Mouse (Mus musculus): ENCODE measurements around the gene Sfr1. TPM values are rescaled to one million over a fixed set of nuclear protein-coding genes. Genes with fewer than 3 reads are reported as not detected.

Gene Sfr1
- polyA plus RNA-seq, 1 experiment from 2014 or later = 230 TPM

DNA sequence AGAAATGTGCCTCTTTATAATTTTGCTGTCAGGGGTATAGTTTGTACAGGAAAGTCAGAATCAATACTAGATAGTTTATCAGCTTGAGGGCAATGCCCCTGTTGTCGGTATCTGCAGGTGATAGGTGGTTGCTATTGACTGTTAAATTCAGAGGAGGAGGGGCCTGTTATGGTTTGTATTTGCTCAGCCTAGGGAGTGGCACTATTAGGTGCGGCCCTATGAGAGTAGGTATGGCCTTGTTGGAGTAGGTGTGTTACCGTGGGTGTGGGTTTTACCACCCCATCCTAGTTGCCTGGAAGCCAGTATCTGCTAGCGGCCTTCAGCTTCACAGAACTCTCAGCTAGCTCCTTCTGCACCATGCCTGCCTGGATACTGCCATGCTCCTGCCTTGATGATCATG lies 22.4 kb downstream of the Sfr1 start:
- Histone ChIP-seq H3K27me3 (no peaks in the 10 kb centered on the region), H3K4me3 (no peak overlapping the region), H3K36me3 (no peaks in the 10 kb centered on the region), H3K4me2 (no peak overlapping the region), H3K27ac (no peak overlapping the region), H3K9me3 (no peaks in the 10 kb centered on the region), H3K4me1 (no peaks in the 10 kb centered on the region), H3K9ac (no peak overlapping the region)
- 76% methylated on average over 4 of the region's 4 CpGs for WGBS
- ATAC-seq (ENCODE audit: borderline replicate concordance, extremely low read depth, low FRiP score, low TSS enrichment) = no peak

DNA sequence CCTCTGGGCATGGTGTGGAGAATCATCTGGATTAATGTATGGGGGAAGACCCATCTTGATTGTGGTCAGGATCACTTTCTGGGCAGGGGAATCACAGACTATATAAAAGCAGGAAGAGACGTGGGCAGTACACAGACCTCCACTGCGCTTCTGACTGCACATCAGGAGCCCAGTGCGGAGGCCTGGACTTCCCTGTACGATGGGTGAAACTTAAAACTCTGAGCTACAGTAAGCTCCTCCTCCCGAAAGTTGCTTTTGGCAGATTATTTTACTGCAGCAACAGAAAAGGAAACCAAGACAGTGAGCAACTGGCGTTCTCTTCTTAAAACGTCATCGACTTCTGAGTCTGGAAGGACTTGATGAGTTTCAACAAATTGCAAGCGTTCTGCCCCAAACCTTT lies 23.4 kb downstream of the Sfr1 start:
- Histone ChIP-seq H3K9me3 (no peaks in the 10 kb centered on the region), H3K36me3 (no peaks in the 10 kb centered on the region), H3K4me2 (no peak overlapping the region), H3K9ac (no peak overlapping the region), H3K27ac (no peak overlapping the region), H3K27me3 (no peaks in the 10 kb centered on the region), H3K4me1 (no peaks in the 10 kb centered on the region), H3K4me3 (no peak overlapping the region)
- WGBS = 81% methylated on average over 9 of the region's 9 CpGs
- ATAC-seq (ENCODE audit: borderline replicate concordance, extremely low read depth, low FRiP score, low TSS enrichment) = no peak

DNA sequence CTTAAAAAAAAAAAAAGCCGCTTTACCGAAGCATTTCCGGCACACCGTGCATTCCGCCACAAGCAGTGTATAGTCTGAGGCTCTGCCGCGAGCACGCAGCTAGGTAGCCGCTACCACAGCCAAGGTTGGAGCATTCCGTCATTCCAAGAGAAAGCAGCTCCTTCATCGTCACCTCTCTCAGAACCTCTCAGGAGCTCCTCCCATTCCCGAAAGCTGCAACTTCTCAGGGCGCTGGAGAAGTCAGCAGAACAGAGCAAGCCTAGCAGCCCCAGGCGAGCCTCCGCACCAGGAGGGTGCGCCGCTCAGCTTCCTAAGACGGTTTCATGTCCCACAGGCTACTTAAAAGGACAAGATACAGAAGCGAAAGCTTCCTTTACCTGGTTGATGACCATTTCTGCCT lies 24.1 kb downstream of the Sfr1 start:
- WGBS = 55% methylated on average over 19 of the region's 19 CpGs
- H3K4me2 ChIP-seq = peak overlapping the region; percentile 40
- H3K9ac ChIP-seq = no peak overlapping the region
- H3K9me3 ChIP-seq = no peaks in the 10 kb centered on the region
- H3K27me3 ChIP-seq = no peaks in the 10 kb centered on the region
- no peak overlapping the region for H3K27ac ChIP-seq
- peak overlapping the region; percentile 11; the same call in 1 of the 2 replicates for H3K4me3 ChIP-seq
- no peaks in the 10 kb centered on the region for H3K4me1 ChIP-seq
- ATAC-seq (ENCODE audit: borderline replicate concordance, extremely low read depth, low FRiP score, low TSS enrichment) = peak; percentile 11; the same call in 1 of the 2 replicates
- H3K36me3 ChIP-seq = no peaks in the 10 kb centered on the region

DNA sequence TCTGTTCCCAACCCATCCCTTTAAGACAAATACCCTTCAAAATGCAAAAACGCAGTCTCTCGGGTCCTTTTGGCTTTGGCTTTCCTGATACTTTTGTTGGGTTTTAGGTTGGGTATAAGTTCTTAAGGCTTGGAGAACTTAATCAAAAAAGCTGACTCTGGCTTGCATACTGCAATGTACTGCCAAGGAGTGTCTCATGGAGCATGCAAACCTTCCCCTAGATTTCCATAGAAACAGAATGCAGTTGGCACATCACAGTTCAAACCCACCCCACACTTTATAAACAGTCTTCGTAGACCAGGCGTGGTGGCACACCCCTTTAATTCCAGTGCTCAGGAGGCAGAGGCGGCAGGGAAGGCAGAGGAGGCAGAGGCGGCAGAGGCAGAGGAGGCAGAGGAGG lies 46.4 kb downstream of the Sfr1 start:
- no peak for ATAC-seq (ENCODE audit: borderline replicate concordance, extremely low read depth, low FRiP score, low TSS enrichment)
- no peak overlapping the region for H3K27ac ChIP-seq
- H3K4me1 ChIP-seq = no peaks in the 10 kb centered on the region
- H3K4me2 ChIP-seq = no peak overlapping the region
- 60% methylated on average over 6 of the region's 6 CpGs for WGBS
- no peak overlapping the region for H3K9ac ChIP-seq
- H3K27me3 ChIP-seq = no peaks in the 10 kb centered on the region
- no peaks in the 10 kb centered on the region for H3K9me3 ChIP-seq
- H3K4me3 ChIP-seq = no peak overlapping the region
- no peaks in the 10 kb centered on the region for H3K36me3 ChIP-seq

DNA sequence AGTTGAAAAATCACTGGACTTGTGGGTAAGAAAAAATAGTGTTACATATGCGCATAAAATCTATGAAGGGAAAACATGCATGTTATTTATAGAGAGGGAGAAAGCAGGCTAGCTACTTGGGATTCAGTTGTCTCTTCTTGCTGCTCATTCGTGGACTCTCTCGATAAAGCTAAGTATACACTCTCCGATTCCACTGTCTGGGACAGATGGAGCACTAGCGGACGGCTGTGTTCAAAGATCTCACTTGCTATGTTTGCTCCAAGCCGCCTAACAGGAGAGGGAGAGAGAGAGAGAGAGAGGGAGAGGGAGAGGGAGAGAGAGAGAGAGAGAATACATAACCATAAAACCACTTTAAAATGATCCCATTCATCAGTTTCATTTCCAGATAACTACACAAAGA lies 48.7 kb downstream of the Sfr1 start:
- Histone ChIP-seq H3K9me3 (no peaks in the 10 kb centered on the region), H3K4me3 (no peak overlapping the region), H3K9ac (no peak overlapping the region), H3K4me1 (no peaks in the 10 kb centered on the region), H3K27ac (no peak overlapping the region), H3K36me3 (no peaks in the 10 kb centered on the region), H3K4me2 (no peak overlapping the region), H3K27me3 (no peaks in the 10 kb centered on the region)
- ATAC-seq (ENCODE audit: borderline replicate concordance, extremely low read depth, low FRiP score, low TSS enrichment) = no peak
- WGBS = 82% methylated on average over 7 of the region's 7 CpGs

DNA sequence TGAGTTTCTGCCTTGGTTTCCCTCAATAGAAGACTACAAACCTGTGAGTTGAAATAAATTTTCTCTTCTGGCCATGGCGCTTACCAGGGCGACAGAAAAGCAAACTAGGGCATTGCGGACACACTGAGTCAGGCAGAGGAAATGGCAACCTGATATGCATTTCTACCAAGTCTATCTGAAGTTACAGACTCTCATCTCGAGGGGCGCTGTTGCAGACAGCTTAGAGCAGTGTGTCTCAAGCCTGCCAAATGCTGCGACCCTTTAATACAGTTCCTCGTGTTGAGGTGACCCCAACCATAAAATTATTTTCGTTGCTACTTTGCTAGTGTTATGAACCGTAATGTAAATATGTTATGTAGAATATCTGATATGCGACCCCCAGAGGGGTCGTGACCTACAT lies 49.5 kb downstream of the Sfr1 start:
- Histone ChIP-seq H3K4me3 (no peak overlapping the region), H3K4me1 (no peaks in the 10 kb centered on the region), H3K36me3 (no peaks in the 10 kb centered on the region), H3K4me2 (no peak overlapping the region), H3K9ac (no peak overlapping the region), H3K27me3 (no peaks in the 10 kb centered on the region), H3K9me3 (no peaks in the 10 kb centered on the region), H3K27ac (no peak overlapping the region)
- ATAC-seq (ENCODE audit: borderline replicate concordance, extremely low read depth, low FRiP score, low TSS enrichment) = no peak
- WGBS = 70% methylated on average over 11 of the region's 11 CpGs

DNA sequence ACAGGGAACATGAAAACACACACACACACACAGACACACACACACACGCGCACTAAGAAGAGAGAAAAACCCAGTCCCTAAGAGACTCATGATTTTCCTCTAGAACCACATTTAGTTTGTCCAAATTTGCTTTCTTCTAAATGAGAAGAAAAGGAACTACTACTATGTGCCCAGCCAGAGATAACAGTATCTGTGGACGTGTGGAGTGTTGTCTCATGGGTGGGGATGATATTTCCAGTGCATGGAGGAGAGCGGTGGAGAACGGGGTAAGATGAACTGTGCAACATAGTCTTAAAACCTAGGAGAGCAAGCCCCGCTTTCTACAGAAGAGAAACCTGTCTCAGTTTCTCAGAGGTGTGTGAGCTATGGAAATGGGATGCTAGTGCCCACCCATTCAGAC lies 52.4 kb downstream of the Sfr1 start:
- 83% methylated on average over 6 of the region's 6 CpGs for WGBS
- H3K4me3 ChIP-seq = no peak overlapping the region
- no peak overlapping the region for H3K9ac ChIP-seq
- H3K4me1 ChIP-seq = no peaks in the 10 kb centered on the region
- ATAC-seq (ENCODE audit: borderline replicate concordance, extremely low read depth, low FRiP score, low TSS enrichment) = no peak
- H3K4me2 ChIP-seq = no peak overlapping the region
- no peaks in the 10 kb centered on the region for H3K27me3 ChIP-seq
- H3K36me3 ChIP-seq = no peaks in the 10 kb centered on the region
- no peaks in the 10 kb centered on the region for H3K9me3 ChIP-seq
- H3K27ac ChIP-seq = no peak overlapping the region

Small RNAs within 50 kb of the gene (microRNA-seq; reads per million reads assigned to microRNA genes)
- not detected for gene Mir8090

Other genes with a start within 250 kb of the Sfr1 start
- 55.9 TPM in 2 replicates for gene Stn1, start 194.2 kb upstream of the Sfr1 start, polyA plus RNA-seq (2015; fragmentation: Nextera tagmentation; extraction: Ambion mirVana)
- 13.6 and 15.1 TPM in 2 replicates for gene Slk, start 152.0 kb upstream of the Sfr1 start, polyA plus RNA-seq (2015; fragmentation: Nextera tagmentation; extraction: Ambion mirVana)
- 2.2 and 2.4 TPM in 2 replicates for gene Col17a1, start 39.6 kb upstream of the Sfr1 start, polyA plus RNA-seq (2015; fragmentation: Nextera tagmentation; extraction: Ambion mirVana)
- gene Gsto1, start 123.3 kb downstream of the Sfr1 start, polyA plus RNA-seq (2015; fragmentation: Nextera tagmentation; extraction: Ambion mirVana) = 88.0 and 96.7 TPM in 2 replicates
- 0.84 and 1.1 TPM in 2 replicates for gene Gsto2, start 133.9 kb downstream of the Sfr1 start, polyA plus RNA-seq (2015; fragmentation: Nextera tagmentation; extraction: Ambion mirVana)
- 0.86 TPM in 2 replicates for gene Cfap43, start 187.6 kb downstream of the Sfr1 start, polyA plus RNA-seq (2015; fragmentation: Nextera tagmentation; extraction: Ambion mirVana)
- 17.0 and 18.0 TPM in 2 replicates for gene Itprip, start 187.6 kb downstream of the Sfr1 start, polyA plus RNA-seq (2015; fragmentation: Nextera tagmentation; extraction: Ambion mirVana)
- gene Cfap58, start 206.0 kb downstream of the Sfr1 start, polyA plus RNA-seq (2015; fragmentation: Nextera tagmentation; extraction: Ambion mirVana) = 0.11 and 0.32 TPM in 2 replicates